Mouse (Mus musculus): Measurements from ENCODE around the gene H2-DMa. TPM values are rescaled to one million over a fixed set of nuclear protein-coding genes. Genes with fewer than 3 reads are reported as not detected.
"Not testable (repeated sequence)": the region's sequence is repeated elsewhere in the genome, so short reads cannot be mapped to it uniquely, and the experiment has no call there.

Gene H2-DMa
- polyA plus RNA-seq, 1 experiment from 2014 or later = 9.5 TPM

- H3K4me1 ChIP-seq (ENCODE audit: control insufficient read depth, insufficient read depth, low read length) = peaks cover 3% of the 10 kb centered on the region; the same call in 1 of the 2 replicates
- no peak overlapping the region for H3K9ac ChIP-seq (ENCODE audit: low read length)
- H3K27ac ChIP-seq (ENCODE audit: low read depth, low read length) = no peak overlapping the region
- no peak for ATAC-seq (ENCODE audit: low FRiP score)
- peaks cover 23% of the 10 kb centered on the region for H3K27me3 ChIP-seq (ENCODE audit: control insufficient read depth, insufficient read depth, low read length)
- no peak overlapping the region for H3K4me3 ChIP-seq (ENCODE audit: low read depth, low read length)
- no peaks in the 10 kb centered on the region for H3K9me3 ChIP-seq (ENCODE audit: control insufficient read depth, low read length)
- 74% methylated on average over 7 of the region's 7 CpGs for WGBS
- no peaks in the 10 kb centered on the region for H3K36me3 ChIP-seq (ENCODE audit: control insufficient read depth, insufficient read depth, low read length)
- no peak for DNase-seq (ENCODE audit: low spot score, missing footprints)
- no peak overlapping the region for H3K4me2 ChIP-seq
Measured at GRCm38 (mm10) chr17:34137601-34138000, 18.3 kb downstream of the H2-DMa start.

GRCm38 (mm10) chr17:34138655-34139054 lies 19.3 kb downstream of the H2-DMa start:
- ATAC-seq (ENCODE audit: low FRiP score) (no peak), DNase-seq (ENCODE audit: low spot score, missing footprints) (no peak)
- H3K4me3 ChIP-seq (ENCODE audit: low read depth, low read length) = no peak overlapping the region
- H3K27me3 ChIP-seq (ENCODE audit: control insufficient read depth, insufficient read depth, low read length) = peaks cover 23% of the 10 kb centered on the region
- no peaks in the 10 kb centered on the region for H3K36me3 ChIP-seq (ENCODE audit: control insufficient read depth, insufficient read depth, low read length)
- no peak overlapping the region for H3K9ac ChIP-seq (ENCODE audit: low read length)
- WGBS = 81% methylated on average over 7 of the region's 7 CpGs
- no peak overlapping the region for H3K27ac ChIP-seq (ENCODE audit: low read depth, low read length)
- H3K9me3 ChIP-seq (ENCODE audit: control insufficient read depth, low read length) = no peaks in the 10 kb centered on the region
- no peak overlapping the region for H3K4me2 ChIP-seq
- peaks cover 3% of the 10 kb centered on the region; the same call in 1 of the 2 replicates for H3K4me1 ChIP-seq (ENCODE audit: control insufficient read depth, insufficient read depth, low read length)

GRCm38 (mm10) chr17:34139416-34139815 lies 20.1 kb downstream of the H2-DMa start:
- Histone ChIP-seq H3K9me3 (ENCODE audit: control insufficient read depth, low read length) (no peaks in the 10 kb centered on the region), H3K4me1 (ENCODE audit: control insufficient read depth, insufficient read depth, low read length) (peaks cover 3% of the 10 kb centered on the region; the same call in 1 of the 2 replicates), H3K9ac (ENCODE audit: low read length) (peak overlapping the region; percentile 37; the same call in 1 of the 2 replicates), H3K4me2 (peak overlapping the region; percentile 51), H3K27ac (ENCODE audit: low read depth, low read length) (no peak overlapping the region), H3K36me3 (ENCODE audit: control insufficient read depth, insufficient read depth, low read length) (no peaks in the 10 kb centered on the region), H3K27me3 (ENCODE audit: control insufficient read depth, insufficient read depth, low read length) (peaks cover 23% of the 10 kb centered on the region), H3K4me3 (ENCODE audit: low read depth, low read length) (peak overlapping the region; percentile 30)
- ATAC-seq (ENCODE audit: low FRiP score) (no peak), DNase-seq (ENCODE audit: low spot score, missing footprints) (peak; percentile 90)
- 1% methylated on average over 16 of the region's 16 CpGs for WGBS

- no peak overlapping the region for H3K4me3 ChIP-seq (ENCODE audit: low read depth, low read length)
- peaks cover 23% of the 10 kb centered on the region for H3K27me3 ChIP-seq (ENCODE audit: control insufficient read depth, insufficient read depth, low read length)
- H3K36me3 ChIP-seq (ENCODE audit: control insufficient read depth, insufficient read depth, low read length) = no peaks in the 10 kb centered on the region
- DNase-seq (ENCODE audit: low spot score, missing footprints) (no peak), ATAC-seq (ENCODE audit: low FRiP score) (no peak)
- H3K9me3 ChIP-seq (ENCODE audit: control insufficient read depth, low read length) = no peaks in the 10 kb centered on the region
- H3K4me1 ChIP-seq (ENCODE audit: control insufficient read depth, insufficient read depth, low read length) = peaks cover 3% of the 10 kb centered on the region; the same call in 1 of the 2 replicates
- H3K27ac ChIP-seq (ENCODE audit: low read depth, low read length) = no peak overlapping the region
- H3K9ac ChIP-seq (ENCODE audit: low read length) = no peak overlapping the region
- WGBS = 20% methylated on average over 5 of the region's 5 CpGs
- H3K4me2 ChIP-seq = 0 out of 2 replicates have a peak overlapping the region, but pooled peaks have one; percentile 51
Measured at GRCm38 (mm10) chr17:34140240-34140639, 20.9 kb downstream of the H2-DMa start.

- DNase-seq (ENCODE audit: low spot score, missing footprints) (no peak), ATAC-seq (ENCODE audit: low FRiP score) (no peak)
- no peaks in the 10 kb centered on the region for H3K9me3 ChIP-seq (ENCODE audit: control insufficient read depth, low read length)
- H3K27me3 ChIP-seq (ENCODE audit: control insufficient read depth, insufficient read depth, low read length) = peaks cover 23% of the 10 kb centered on the region
- peaks cover 3% of the 10 kb centered on the region; the same call in 1 of the 2 replicates for H3K4me1 ChIP-seq (ENCODE audit: control insufficient read depth, insufficient read depth, low read length)
- WGBS = 52% methylated on average over 4 of the region's 4 CpGs
- no peaks in the 10 kb centered on the region for H3K36me3 ChIP-seq (ENCODE audit: control insufficient read depth, insufficient read depth, low read length)
- no peak overlapping the region for H3K4me3 ChIP-seq (ENCODE audit: low read depth, low read length)
- H3K9ac ChIP-seq (ENCODE audit: low read length) = no peak overlapping the region
- H3K27ac ChIP-seq (ENCODE audit: low read depth, low read length) = no peak overlapping the region
- H3K4me2 ChIP-seq = no peak overlapping the region
Measured at GRCm38 (mm10) chr17:34141448-34141847, 22.1 kb downstream of the H2-DMa start.

GRCm38 (mm10) chr17:34142456-34143010 lies 23.2 kb downstream of the H2-DMa start:
- no peaks in the 10 kb centered on the region for H3K9me3 ChIP-seq (ENCODE audit: control insufficient read depth, low read length)
- no peak for ATAC-seq (ENCODE audit: low FRiP score)

GRCm38 (mm10) chr17:34143033-34143432 lies 23.7 kb downstream of the H2-DMa start, which contains the start of gene H2-DMb2:
Gene H2-DMb2, plus strand, starts transcription at chr17:34143307.
- H3K36me3 ChIP-seq (ENCODE audit: control insufficient read depth, insufficient read depth, low read length) = no peaks in the 10 kb centered on the region
- H3K27ac ChIP-seq (ENCODE audit: low read depth, low read length) = no peak within 1 kb of the TSS
- H3K4me2 ChIP-seq = no peak within 1 kb of the TSS
- no peaks in the 10 kb centered on the region for H3K9me3 ChIP-seq (ENCODE audit: control insufficient read depth, low read length)
- ATAC-seq (ENCODE audit: low FRiP score) (no peak), DNase-seq (ENCODE audit: low spot score, missing footprints) (no peak)
- WGBS = 33% methylated on average over 7 of the region's 7 CpGs
- H3K9ac ChIP-seq (ENCODE audit: low read length) = no peak within 1 kb of the TSS
- peaks cover 23% of the 10 kb centered on the region for H3K27me3 ChIP-seq (ENCODE audit: control insufficient read depth, insufficient read depth, low read length)
- peaks cover 3% of the 10 kb centered on the region; the same call in 1 of the 2 replicates for H3K4me1 ChIP-seq (ENCODE audit: control insufficient read depth, insufficient read depth, low read length)
- H3K4me3 ChIP-seq (ENCODE audit: low read depth, low read length) = no peak within 1 kb of the TSS

More at GRCm38 (mm10) chr17:34142456-34143010, 23.2 kb downstream of the H2-DMa start:
- no peak for DNase-seq (ENCODE audit: low spot score, missing footprints)
- H3K9ac ChIP-seq (ENCODE audit: low read length) = no peak overlapping the region
- WGBS = 87% methylated on average over 7 of the region's 7 CpGs
- H3K27me3 ChIP-seq (ENCODE audit: control insufficient read depth, insufficient read depth, low read length) = peaks cover 23% of the 10 kb centered on the region
- no peak overlapping the region for H3K4me3 ChIP-seq (ENCODE audit: low read depth, low read length)
- H3K4me1 ChIP-seq (ENCODE audit: control insufficient read depth, insufficient read depth, low read length) = peaks cover 3% of the 10 kb centered on the region; the same call in 1 of the 2 replicates
- H3K27ac ChIP-seq (ENCODE audit: low read depth, low read length) = no peak overlapping the region
- no peak overlapping the region for H3K4me2 ChIP-seq
- no peaks in the 10 kb centered on the region for H3K36me3 ChIP-seq (ENCODE audit: control insufficient read depth, insufficient read depth, low read length)

GRCm38 (mm10) chr17:34143461-34143860 lies 24.1 kb downstream of the H2-DMa start:
- Histone ChIP-seq H3K4me1 (ENCODE audit: control insufficient read depth, insufficient read depth, low read length) (peaks cover 3% of the 10 kb centered on the region; the same call in 1 of the 2 replicates), H3K4me2 (no peak overlapping the region), H3K9me3 (ENCODE audit: control insufficient read depth, low read length) (no peaks in the 10 kb centered on the region), H3K27ac (ENCODE audit: low read depth, low read length) (no peak overlapping the region), H3K9ac (ENCODE audit: low read length) (no peak overlapping the region), H3K4me3 (ENCODE audit: low read depth, low read length) (no peak overlapping the region), H3K27me3 (ENCODE audit: control insufficient read depth, insufficient read depth, low read length) (peaks cover 19% of the 10 kb centered on the region), H3K36me3 (ENCODE audit: control insufficient read depth, insufficient read depth, low read length) (no peaks in the 10 kb centered on the region)
- ATAC-seq (ENCODE audit: low FRiP score) (no peak), DNase-seq (ENCODE audit: low spot score, missing footprints) (no peak)
- 83% methylated on average over 5 of the region's 5 CpGs for WGBS

GRCm38 (mm10) chr17:34144221-34144620 lies 24.9 kb downstream of the H2-DMa start:
- not testable (repeated sequence) for H3K27ac ChIP-seq (ENCODE audit: low read depth, low read length); H3K9ac ChIP-seq (ENCODE audit: low read length); ATAC-seq (ENCODE audit: low FRiP score); H3K9me3 ChIP-seq (ENCODE audit: control insufficient read depth, low read length); H3K4me2 ChIP-seq; DNase-seq (ENCODE audit: low spot score, missing footprints); H3K4me1 ChIP-seq (ENCODE audit: control insufficient read depth, insufficient read depth, low read length); H3K4me3 ChIP-seq (ENCODE audit: low read depth, low read length); H3K36me3 ChIP-seq (ENCODE audit: control insufficient read depth, insufficient read depth, low read length)
- peaks cover 13% of the 10 kb centered on the region for H3K27me3 ChIP-seq (ENCODE audit: control insufficient read depth, insufficient read depth, low read length)
- 85% methylated on average over 4 of the region's 4 CpGs for WGBS

Data from midbrain, embryonic 11.5 days (tissue).